Mouse (Mus musculus): ENCODE measurements at regions not wholly inside any gene's neighbourhood (a gene's known extent, or its start where the extent isn't known, plus 50 kb on each side); places are given as distances from the start of the nearest gene placed in this dataset.

GRCm38 (mm10) chr9:33774178-33774577 is 711.5 kb upstream of the Kirrel3 start:
- no peak for DNase-seq (ENCODE audit: inconsistent ontology term)

- no peak for DNase-seq (ENCODE audit: inconsistent ontology term)
Observed at GRCm38 (mm10) chr9:33790617-33791016, 695.1 kb upstream of the Kirrel3 start.

GRCm38 (mm10) chr9:33800250-33800649 is 685.4 kb upstream of the Kirrel3 start:
- no peak for DNase-seq (ENCODE audit: inconsistent ontology term)

- no peak for DNase-seq (ENCODE audit: inconsistent ontology term)
Observed at GRCm38 (mm10) chr9:33800763-33801162, 684.9 kb upstream of the Kirrel3 start.

- no peak for DNase-seq (ENCODE audit: inconsistent ontology term)
Observed at GRCm38 (mm10) chr9:33814739-33815368, 670.8 kb upstream of the Kirrel3 start.

- no peak for DNase-seq (ENCODE audit: inconsistent ontology term)
Observed at GRCm38 (mm10) chr9:33822574-33823394, 662.9 kb upstream of the Kirrel3 start.

GRCm38 (mm10) chr9:33826116-33826515 is 659.6 kb upstream of the Kirrel3 start:
- DNase-seq (ENCODE audit: inconsistent ontology term): peak; percentile 29

- no peak for DNase-seq (ENCODE audit: inconsistent ontology term)
Observed at GRCm38 (mm10) chr9:33827409-33827808, 658.3 kb upstream of the Kirrel3 start.

GRCm38 (mm10) chr9:33837666-33838380 is 647.9 kb upstream of the Kirrel3 start:
- DNase-seq (ENCODE audit: inconsistent ontology term): no peak

GRCm38 (mm10) chr9:33849623-33850022 is 636.1 kb upstream of the Kirrel3 start:
- DNase-seq (ENCODE audit: inconsistent ontology term): no peak

- DNase-seq (ENCODE audit: inconsistent ontology term): peak; percentile 84
Observed at GRCm38 (mm10) chr9:33850024-33850423, 635.7 kb upstream of the Kirrel3 start.

GRCm38 (mm10) chr9:33850993-33851392 is 634.7 kb upstream of the Kirrel3 start:
- peak; percentile 30 for DNase-seq (ENCODE audit: inconsistent ontology term)

GRCm38 (mm10) chr9:33856169-33856568 is 629.5 kb upstream of the Kirrel3 start:
- DNase-seq (ENCODE audit: inconsistent ontology term): peak; percentile 7

- peak; percentile 93 for DNase-seq (ENCODE audit: inconsistent ontology term)
Observed at GRCm38 (mm10) chr9:33858511-33858910, 627.2 kb upstream of the Kirrel3 start.

GRCm38 (mm10) chr9:33868666-33869065 is 617.0 kb upstream of the Kirrel3 start:
- no peak for DNase-seq (ENCODE audit: inconsistent ontology term)

- peak; percentile 40 for DNase-seq (ENCODE audit: inconsistent ontology term)
Observed at GRCm38 (mm10) chr9:33887279-33887678, 598.4 kb upstream of the Kirrel3 start.

GRCm38 (mm10) chr9:33892001-33892400 is 593.7 kb upstream of the Kirrel3 start:
- no peak for DNase-seq (ENCODE audit: inconsistent ontology term)

GRCm38 (mm10) chr9:33901313-33902076 is 584.2 kb upstream of the Kirrel3 start:
- DNase-seq (ENCODE audit: inconsistent ontology term): peak; percentile 56

GRCm38 (mm10) chr9:33903991-33904570 is 581.6 kb upstream of the Kirrel3 start:
- peak; percentile 11 for DNase-seq (ENCODE audit: inconsistent ontology term)

- no peak for DNase-seq (ENCODE audit: inconsistent ontology term)
Observed at GRCm38 (mm10) chr9:33914919-33915318, 570.8 kb upstream of the Kirrel3 start.

GRCm38 (mm10) chr9:33915349-33916056 is 570.2 kb upstream of the Kirrel3 start:
- peak; percentile 75 for DNase-seq (ENCODE audit: inconsistent ontology term)
